In the genomic region with DNA sequence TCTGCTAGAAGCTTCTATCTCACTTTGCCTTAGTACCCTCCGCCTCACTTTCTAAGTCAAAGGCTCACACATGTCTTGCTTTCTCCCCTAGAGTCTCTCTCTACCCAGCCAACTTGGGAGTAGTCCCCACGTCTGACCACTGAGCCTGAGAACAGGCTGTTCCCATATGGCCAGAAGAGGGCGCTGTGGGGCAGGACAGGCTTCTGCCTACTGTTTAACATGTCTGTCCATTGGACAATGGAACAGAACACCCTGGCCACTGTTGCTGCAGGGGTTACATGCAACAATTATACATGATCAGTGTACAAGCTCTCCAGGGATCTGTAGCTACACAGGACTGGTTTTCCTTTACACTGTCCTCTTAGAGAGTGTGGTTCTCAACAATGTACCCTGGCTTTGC, we compare ENCODE assay signal across 8 mouse cellular contexts. TPM values are rescaled to one million over a fixed set of nuclear protein-coding genes. Genes with fewer than 3 reads are reported as not detected.
DNase-seq lines count a peak whose midpoint lies in the region; ATAC-seq and TF ChIP-seq lines count a peak whose summit lies in the region.

No protein-coding gene starts in this region.

- TF ChIP-seq CTCF in spleen, adult 2 months (IDR thresholded peaks at IDR 0.05; ENCODE audit: extremely low read depth, insufficient read depth, insufficient read length, insufficient replicate concordance) = peak; percentile 91; the same call in 1 of the 2 replicates

- no peak overlapping the region for H3K27ac ChIP-seq in hindbrain, embryonic 10.5 days
- no peak overlapping the region for H3K27ac ChIP-seq in hindbrain, embryonic 13.5 days
- H3K27ac ChIP-seq in intestine, embryonic 16.5 days (ENCODE audit: low read length) = no peak overlapping the region
- no peak overlapping the region for H3K27ac ChIP-seq in midbrain, embryonic 12.5 days (replicated peaks)
- no peak overlapping the region for H3K27ac ChIP-seq in spleen, adult 2 months (ENCODE audit: insufficient read depth, low read length)

- TF ChIP-seq POLR2A in spleen, adult 2 months (IDR thresholded peaks at IDR 0.05; ENCODE audit: low read depth, low read length) = no peak

- ATAC-seq in hindbrain, embryonic 13.5 days (ENCODE audit: low FRiP score) = no peak
- 0 out of 2 replicates have a peak, but pooled peaks have one; percentile 48 for ATAC-seq in intestine, embryonic 16.5 days
- peak; percentile 78 for ATAC-seq in midbrain, embryonic 12.5 days (ENCODE audit: low FRiP score, low read depth)

- DNase-seq in hindbrain, embryonic 10.5 days (ENCODE audit: low spot score) = peak; percentile 88
- peak; percentile 48 to 76 for DNase-seq in cerebellum, postnatal 25 days
- DNase-seq in gastrocnemius, adult 8-10 months (ENCODE audit: low spot score in 2 of 2) = peak; percentile 39 to 59
- peak; percentile 65 to 85 for DNase-seq in left cerebral cortex, postnatal 10 days (ENCODE audit: extremely low spot score in 1 of 2, low spot score in 2 of 2)
- DNase-seq in spleen, adult 2 months (ENCODE audit: low read depth in 1 of 2, low spot score in 2 of 2) = peak; percentile 42 to 82

- intact Hi-C loops in left cerebral cortex, postnatal 10 days (cut with DNase I) = loop anchor here (2.0 kb wide), 1 partner anchor 144 kb away; no protein-coding TSS in a partner anchor

- H3K9ac ChIP-seq in hindbrain, embryonic 13.5 days = no peak overlapping the region
- H3K9ac ChIP-seq in intestine, embryonic 16.5 days (ENCODE audit: low read depth, low read length) = no peak overlapping the region
- H3K9ac ChIP-seq in midbrain, embryonic 12.5 days (replicated peaks) = no peak overlapping the region

- 27% methylated on average over 3 of the region's 3 CpGs for WGBS in hindbrain, embryonic 10.5 days
- 19% methylated on average over 3 of the region's 3 CpGs for WGBS in hindbrain, embryonic 13.5 days
- 38% methylated on average over 3 of the region's 3 CpGs for WGBS in intestine, embryonic 16.5 days
- 15% methylated on average over 3 of the region's 3 CpGs for WGBS in midbrain, embryonic 12.5 days
- WGBS in spleen, adult 2 months = 27% methylated on average over 3 of the region's 3 CpGs

- H3K36me3 ChIP-seq in hindbrain, embryonic 10.5 days = no peaks in the 10 kb centered on the region
- H3K36me3 ChIP-seq in hindbrain, embryonic 13.5 days = no peaks in the 10 kb centered on the region
- no peaks in the 10 kb centered on the region for H3K36me3 ChIP-seq in intestine, embryonic 16.5 days (ENCODE audit: control insufficient read depth, insufficient read depth, low read length)
- H3K36me3 ChIP-seq in midbrain, embryonic 12.5 days = no peaks in the 10 kb centered on the region
- H3K36me3 ChIP-seq in spleen, adult 2 months (ENCODE audit: control insufficient read depth, insufficient read depth, low read length) = no peaks in the 10 kb centered on the region

- no peaks in the 10 kb centered on the region; the same call in 1 of the 2 replicates for H3K27me3 ChIP-seq in hindbrain, embryonic 10.5 days (ENCODE audit: insufficient read depth, poor library complexity, severe bottlenecking)
- no peaks in the 10 kb centered on the region for H3K27me3 ChIP-seq in hindbrain, embryonic 13.5 days
- no peaks in the 10 kb centered on the region for H3K27me3 ChIP-seq in intestine, embryonic 16.5 days (replicated peaks; ENCODE audit: control insufficient read depth, insufficient read depth, low read length)
- no peaks in the 10 kb centered on the region; the same call in 1 of the 2 replicates for H3K27me3 ChIP-seq in midbrain, embryonic 12.5 days
- H3K27me3 ChIP-seq in spleen, adult 2 months (ENCODE audit: control insufficient read depth, insufficient read depth, low read length) = no peaks in the 10 kb centered on the region

- H3K4me3 ChIP-seq in hindbrain, embryonic 10.5 days = no peak overlapping the region
- no peak overlapping the region for H3K4me3 ChIP-seq in hindbrain, embryonic 13.5 days
- no peak overlapping the region for H3K4me3 ChIP-seq in intestine, embryonic 16.5 days (ENCODE audit: low read length)
- no peak overlapping the region for H3K4me3 ChIP-seq in midbrain, embryonic 12.5 days
- H3K4me3 ChIP-seq in spleen, adult 2 months (ENCODE audit: extremely low read depth, insufficient read depth, insufficient read length) = no peak overlapping the region

- H3K4me1 ChIP-seq in hindbrain, embryonic 10.5 days (replicated peaks) = peaks cover 13% of the 10 kb centered on the region
- H3K4me1 ChIP-seq in hindbrain, embryonic 13.5 days (replicated peaks) = peaks cover 11% of the 10 kb centered on the region; the same call in 1 of the 2 replicates
- H3K4me1 ChIP-seq in intestine, embryonic 16.5 days (ENCODE audit: control insufficient read depth, insufficient read depth, low read length) = peaks cover 7% of the 10 kb centered on the region; the same call in 1 of the 2 replicates
- peaks cover 7% of the 10 kb centered on the region; the same call in 1 of the 2 replicates for H3K4me1 ChIP-seq in midbrain, embryonic 12.5 days
- H3K4me1 ChIP-seq in spleen, adult 2 months (ENCODE audit: control insufficient read depth, insufficient read depth, insufficient read length) = no peaks in the 10 kb centered on the region; the same call in 1 of the 2 replicates

- no peaks in the 10 kb centered on the region for H3K9me3 ChIP-seq in hindbrain, embryonic 10.5 days
- no peaks in the 10 kb centered on the region for H3K9me3 ChIP-seq in hindbrain, embryonic 13.5 days
- H3K9me3 ChIP-seq in intestine, embryonic 16.5 days (ENCODE audit: control insufficient read depth, low read length) = no peaks in the 10 kb centered on the region
- H3K9me3 ChIP-seq in midbrain, embryonic 12.5 days = no peaks in the 10 kb centered on the region

- H3K4me2 ChIP-seq in hindbrain, embryonic 13.5 days = no peak overlapping the region
- no peak overlapping the region for H3K4me2 ChIP-seq in intestine, embryonic 16.5 days (ENCODE audit: low read depth, low read length)
- no peak overlapping the region for H3K4me2 ChIP-seq in midbrain, embryonic 12.5 days (replicated peaks)

RNA-seq across cellular contexts. Expression of gene Glrp1, which starts 52.5 kb away (rescaled TPM):
- not detected in 2 replicates for polyA plus RNA-seq in hindbrain, embryonic 10.5 days (2016; fragmentation: Nextera tagmentation; extraction: Ambion mirVana)
- not detected in 2 replicates for polyA plus RNA-seq in hindbrain, embryonic 13.5 days (2015; fragmentation: Nextera tagmentation; extraction: Ambion mirVana)
- not detected for total RNA-seq in gastrocnemius, adult 8-10 months (2022)
- not detected in 2 replicates for polyA plus RNA-seq in intestine, embryonic 16.5 days (2015; fragmentation: Nextera tagmentation; extraction: Ambion mirVana)
- total RNA-seq in left cerebral cortex, postnatal 10 days (2021) = under 1 TPM in 1 of 2 experiments, not detected in 1; 0.18 TPM
- not detected in 2 replicates for polyA plus RNA-seq in midbrain, embryonic 12.5 days (2016; fragmentation: Nextera tagmentation; extraction: Ambion mirVana)
- polyA plus RNA-seq in spleen, adult 2 months (2012; rRNA removed) = not detected in 2 replicates
